In the genomic region with DNA sequence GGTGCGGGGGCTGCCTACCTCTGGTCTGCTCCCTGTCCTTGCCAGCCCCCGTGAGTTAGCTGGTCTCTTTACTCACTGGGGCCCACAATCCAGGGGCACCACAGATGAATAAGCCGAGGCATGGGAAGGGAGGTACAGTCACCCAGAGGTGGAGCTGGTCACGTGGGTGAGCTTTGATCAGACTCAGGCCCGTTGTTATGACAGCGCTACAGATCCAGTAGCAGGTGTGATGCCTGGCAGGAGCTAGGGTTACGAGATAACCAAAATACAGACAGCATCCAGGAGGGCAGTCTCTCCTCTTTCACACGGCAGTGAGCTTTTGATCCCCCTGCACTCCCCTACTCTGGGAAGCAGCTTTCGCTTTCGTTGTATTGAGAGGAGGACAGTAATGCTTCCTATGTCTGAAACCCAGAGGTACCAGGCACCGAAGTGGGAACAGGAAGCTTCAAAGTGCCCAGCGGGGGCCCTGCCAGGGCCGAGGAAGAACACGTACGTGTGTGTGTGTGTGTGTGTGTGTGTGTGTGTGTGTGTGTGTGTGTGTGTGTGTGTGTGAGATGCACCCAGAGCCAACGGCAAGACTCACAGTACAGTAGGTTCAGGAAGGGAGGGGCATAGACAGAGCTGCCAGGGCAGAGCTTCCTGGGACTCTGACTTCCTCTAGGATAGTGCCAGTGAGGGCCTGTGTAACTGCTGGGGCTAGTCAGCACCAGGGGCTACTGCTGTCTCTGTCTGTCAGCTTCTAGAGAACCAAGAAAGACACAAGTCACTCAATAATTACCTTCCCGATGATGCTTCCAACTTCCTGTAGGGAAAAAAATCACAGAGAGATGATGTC, we compare ENCODE assay signal across 11 mouse cellular contexts.
DNase-seq lines count a peak whose midpoint lies in the region; ATAC-seq lines count a peak whose summit lies in the region.
"Had no signal": no experiment of that assay in that cellular context is flagged by ENCODE, and none has a peak within 500 bp of the region (broad histone marks: within the 10 kb centered on the region; RNA-seq: fewer than 3 reads in every experiment).

No protein-coding gene starts in this region.

- DNase-seq in forebrain, embryonic 11.5 days (ENCODE audit: low spot score): peak; percentile 34
- DNase-seq in forebrain, embryonic 14.5 days (ENCODE audit: low spot score): no peak
- peak; percentile 77 for DNase-seq in CD4-positive helper T cell, adult 2 months (ENCODE audit: low read depth, low spot score)
- DNase-seq in natural killer cell, adult 2 months (ENCODE audit: low spot score in 2 of 2): peak; percentile 35 to 36
- no peak for DNase-seq in layer of hippocampus, adult 11-12 months (ENCODE audit: low spot score)
- no peak for DNase-seq in retina, postnatal 1 day

- no peaks in the 10 kb centered on the region for H3K9me3 ChIP-seq in forebrain, embryonic 11.5 days (ENCODE audit: control insufficient read depth, low read length)
- no peaks in the 10 kb centered on the region for H3K9me3 ChIP-seq in forebrain, embryonic 14.5 days (replicated peaks; ENCODE audit: control insufficient read depth, low read length)
- no peaks in the 10 kb centered on the region for H3K9me3 ChIP-seq in hindbrain, embryonic 13.5 days
- H3K9me3 ChIP-seq: kidney, embryonic 15.5 days; limb, embryonic 13.5 days; midbrain, embryonic 10.5 days had no signal

- H3K4me2 ChIP-seq in forebrain, embryonic 11.5 days (ENCODE audit: low read depth, low read length, severe bottlenecking): no peak overlapping the region
- no peak overlapping the region for H3K4me2 ChIP-seq in forebrain, embryonic 14.5 days (ENCODE audit: low read length)
- H3K4me2 ChIP-seq in hindbrain, embryonic 13.5 days: no peak overlapping the region
- H3K4me2 ChIP-seq: kidney, embryonic 15.5 days; limb, embryonic 13.5 days had no signal

- no peaks in the 10 kb centered on the region for H3K4me1 ChIP-seq in forebrain, embryonic 11.5 days (replicated peaks; ENCODE audit: control insufficient read depth, insufficient read depth, low read length)
- no peaks in the 10 kb centered on the region for H3K4me1 ChIP-seq in forebrain, embryonic 14.5 days (ENCODE audit: control insufficient read depth, insufficient read depth, low read length)
- H3K4me1 ChIP-seq in hindbrain, embryonic 13.5 days (replicated peaks): peaks cover 18% of the 10 kb centered on the region

- no peak overlapping the region for H3K27ac ChIP-seq in forebrain, embryonic 11.5 days (ENCODE audit: low read depth, low read length)
- no peak overlapping the region for H3K27ac ChIP-seq in forebrain, embryonic 14.5 days (ENCODE audit: low read depth, low read length)
- no peak overlapping the region for H3K27ac ChIP-seq in hindbrain, embryonic 13.5 days
- H3K27ac ChIP-seq: kidney, embryonic 15.5 days; limb, embryonic 13.5 days; midbrain, embryonic 10.5 days had no signal

- no peaks in the 10 kb centered on the region for H3K27me3 ChIP-seq in forebrain, embryonic 11.5 days (ENCODE audit: control insufficient read depth, insufficient read depth, low read length)
- no peaks in the 10 kb centered on the region for H3K27me3 ChIP-seq in forebrain, embryonic 14.5 days (replicated peaks; ENCODE audit: control insufficient read depth, insufficient read depth, low read length)
- no peaks in the 10 kb centered on the region for H3K27me3 ChIP-seq in hindbrain, embryonic 13.5 days
- H3K27me3 ChIP-seq: kidney, embryonic 15.5 days; limb, embryonic 13.5 days had no signal

- no peak overlapping the region for H3K4me3 ChIP-seq in forebrain, embryonic 11.5 days (ENCODE audit: low read depth, low read length)
- no peak overlapping the region for H3K4me3 ChIP-seq in forebrain, embryonic 14.5 days (ENCODE audit: low read depth, low read length)
- no peak overlapping the region for H3K4me3 ChIP-seq in hindbrain, embryonic 13.5 days
- H3K4me3 ChIP-seq: kidney, embryonic 15.5 days; limb, embryonic 13.5 days; midbrain, embryonic 10.5 days had no signal

- no peak for ATAC-seq in forebrain, embryonic 11.5 days (replicated peaks; ENCODE audit: low FRiP score)
- ATAC-seq in forebrain, embryonic 14.5 days: no peak
- ATAC-seq in hematopoietic stem cell, adult 5-6 weeks (replicated peaks in 1 of 2; ENCODE audit: insufficient read depth in 1 of 2, low FRiP score in 2 of 2, low TSS enrichment in 1 of 2, low read depth in 1 of 2, poor library complexity in 2 of 2, severe bottlenecking in 2 of 2): peak; percentile 67 to 84
- ATAC-seq in hindbrain, embryonic 13.5 days (ENCODE audit: low FRiP score): no peak

- no peaks in the 10 kb centered on the region for H3K36me3 ChIP-seq in forebrain, embryonic 11.5 days (ENCODE audit: control insufficient read depth, insufficient read depth, low read length)
- H3K36me3 ChIP-seq in forebrain, embryonic 14.5 days (ENCODE audit: control insufficient read depth, insufficient read depth, low read length): no peaks in the 10 kb centered on the region
- H3K36me3 ChIP-seq in hindbrain, embryonic 13.5 days: peaks cover 20% of the 10 kb centered on the region; the same call in 1 of the 2 replicates

- no peak overlapping the region for H3K9ac ChIP-seq in forebrain, embryonic 11.5 days (ENCODE audit: low read length)
- H3K9ac ChIP-seq in forebrain, embryonic 14.5 days (ENCODE audit: low read length): no peak overlapping the region
- H3K9ac ChIP-seq in hindbrain, embryonic 13.5 days: no peak overlapping the region
- H3K9ac ChIP-seq: kidney, embryonic 15.5 days; limb, embryonic 13.5 days had no signal

- 87% methylated on average over 17 of the region's 17 CpGs for WGBS in forebrain, embryonic 11.5 days
- WGBS in forebrain, embryonic 14.5 days: 92% methylated on average over 17 of the region's 17 CpGs
- WGBS in hindbrain, embryonic 13.5 days: 91% methylated on average over 17 of the region's 17 CpGs

Comparison
In these comparisons a context has a peak if more than half of its experiments do, and no peak if none do; other contexts are left out.
1. DNase-seq: peak in forebrain, embryonic 11.5 days (single experiment), CD4-positive helper T cell, adult 2 months (single experiment) and natural killer cell, adult 2 months (2 of 2); none in forebrain, embryonic 14.5 days (single experiment), layer of hippocampus, adult 11-12 months (single experiment) and retina, postnatal 1 day (single experiment).
2. ATAC-seq: peak in hematopoietic stem cell, adult 5-6 weeks (2 of 2); none in forebrain, embryonic 11.5 days (single experiment), forebrain, embryonic 14.5 days (single experiment) and hindbrain, embryonic 13.5 days (single experiment).